Mouse (Mus musculus) adrenal gland, postnatal 36 days (tissue): Measurements from ENCODE around the gene Fam149a. TPM values are rescaled to one million over a fixed set of nuclear protein-coding genes. Genes with fewer than 3 reads are reported as not detected.

Experiments used
- DNase-seq, 2 experiments: peaks; one replicate each; pipeline ENCODE4 v3.0.0; 2021; ENCODE audit warnings: mixed read lengths in 1 of 2
- long read RNA-seq, 2 experiments: library from polyadenylated mRNA; stranded (forward); transcript quantifications; one replicate each; pipeline ENCODE4 v2.0.0; 2021; ENCODE audit warnings: borderline sequencing depth in 2 of 2
- total RNA-seq, 2 experiments: library from RNA; stranded (reverse); gene quantifications; 2 replicates each; pipeline ENCODE4 v1.2.3; 2021

The Fam149a gene
- total RNA-seq: 1 to 10 TPM; 8.2 to 9.7 TPM
- long read RNA-seq, experiment 1, transcript Fam149a-203 (14 exons, 2,661 nt): major isoform, 5 of 5 reads
- long read RNA-seq, experiment 1, partial matches to known transcripts: 0 of 5 reads
- long read RNA-seq, experiment 1, other reads (novel, unspliced or antisense): 0 of 5 reads
- long read RNA-seq, experiment 2, partial matches to known transcripts: 0 of 4 reads
- long read RNA-seq, experiment 2, other reads (novel, unspliced or antisense): 2 of 4 reads

DNA sequence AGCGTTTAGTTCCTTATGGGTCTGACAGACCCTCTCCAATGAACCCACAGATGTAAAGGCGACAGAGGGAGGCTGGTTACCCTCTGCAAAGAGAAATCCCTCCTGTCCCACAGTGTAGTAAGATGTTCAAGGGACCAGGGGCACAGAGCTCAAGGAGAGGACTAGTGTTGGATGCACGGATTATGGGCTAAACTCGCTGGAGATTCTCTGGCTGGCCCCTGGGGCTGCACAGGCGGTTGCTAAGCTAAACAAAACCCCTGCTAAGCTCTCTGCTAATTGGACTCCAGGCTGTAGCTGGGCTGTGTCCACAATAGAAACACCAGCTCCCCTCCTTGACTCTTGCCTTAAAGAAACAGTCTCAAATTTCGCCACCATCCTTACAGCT lies at the start of gene Fam149a:
Gene Fam149a (minus strand): TSS at position 329 of the 385 bp plus-strand sequence.
- no peak for DNase-seq

DNA sequence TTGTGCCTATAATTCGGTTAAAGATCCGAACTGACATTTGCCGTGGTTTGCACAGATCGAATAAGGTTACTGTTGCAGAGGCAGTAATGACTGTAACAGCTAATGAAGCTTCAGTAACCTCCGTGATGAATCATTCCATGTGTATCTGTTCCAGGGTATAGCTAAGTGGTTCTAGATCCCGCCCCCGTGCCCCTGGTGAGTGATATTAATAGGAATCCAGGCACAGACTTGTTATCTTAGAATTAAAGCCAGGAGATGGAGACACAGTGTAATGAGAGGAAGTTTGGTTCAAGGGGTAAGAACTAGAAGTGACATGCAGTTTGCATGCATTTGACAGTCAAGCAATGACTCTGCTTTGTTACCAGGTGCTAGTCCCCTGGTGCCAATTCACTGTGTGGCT lies 38.1 kb upstream of the Fam149a start:
- DNase-seq: no peak

DNA sequence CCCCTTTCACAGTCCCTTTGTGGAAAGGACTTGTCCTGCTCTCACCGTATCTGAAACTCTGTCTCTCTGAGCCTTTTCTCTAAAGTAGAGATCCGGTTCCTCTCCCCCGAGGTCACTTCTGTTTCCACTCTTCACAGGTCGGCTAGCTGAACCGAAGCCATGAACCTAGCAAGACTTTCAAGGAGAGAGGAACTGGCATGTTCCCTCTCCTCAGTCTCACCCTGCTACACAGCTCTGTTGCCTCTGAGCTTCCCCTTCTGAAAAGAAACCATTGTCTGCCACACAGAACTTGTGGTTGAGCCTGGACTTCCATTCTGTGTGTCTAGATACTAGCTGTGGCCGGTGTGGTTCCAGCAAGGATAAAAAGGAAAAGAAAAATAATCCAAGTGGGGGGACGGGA lies 32.9 kb upstream of the Fam149a start:
- no peak for DNase-seq

DNA sequence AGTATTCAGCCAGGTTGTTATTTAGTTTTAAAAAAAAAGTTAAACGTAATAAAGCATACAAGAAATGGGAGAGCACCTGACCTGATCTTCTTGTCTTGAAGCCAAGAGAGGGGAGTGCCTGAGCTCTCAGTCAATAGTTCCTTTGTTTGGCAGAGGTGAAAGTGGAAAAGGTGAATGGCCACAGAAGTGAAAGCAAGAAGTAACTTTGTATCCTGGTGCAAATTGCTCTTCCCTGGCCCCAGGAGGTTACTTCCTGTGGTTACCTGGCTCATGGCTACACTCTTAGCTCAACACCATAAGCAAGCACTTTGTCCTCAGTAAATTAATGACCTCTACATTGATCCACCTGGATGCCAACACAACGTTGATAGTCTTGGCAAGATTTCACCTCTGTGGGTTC lies 28.8 kb upstream of the Fam149a start, which contains the start of gene Tlr3:
Gene Tlr3 (minus strand): TSS at position 199 of the 400 bp plus-strand sequence.
- no peak for DNase-seq

DNA sequence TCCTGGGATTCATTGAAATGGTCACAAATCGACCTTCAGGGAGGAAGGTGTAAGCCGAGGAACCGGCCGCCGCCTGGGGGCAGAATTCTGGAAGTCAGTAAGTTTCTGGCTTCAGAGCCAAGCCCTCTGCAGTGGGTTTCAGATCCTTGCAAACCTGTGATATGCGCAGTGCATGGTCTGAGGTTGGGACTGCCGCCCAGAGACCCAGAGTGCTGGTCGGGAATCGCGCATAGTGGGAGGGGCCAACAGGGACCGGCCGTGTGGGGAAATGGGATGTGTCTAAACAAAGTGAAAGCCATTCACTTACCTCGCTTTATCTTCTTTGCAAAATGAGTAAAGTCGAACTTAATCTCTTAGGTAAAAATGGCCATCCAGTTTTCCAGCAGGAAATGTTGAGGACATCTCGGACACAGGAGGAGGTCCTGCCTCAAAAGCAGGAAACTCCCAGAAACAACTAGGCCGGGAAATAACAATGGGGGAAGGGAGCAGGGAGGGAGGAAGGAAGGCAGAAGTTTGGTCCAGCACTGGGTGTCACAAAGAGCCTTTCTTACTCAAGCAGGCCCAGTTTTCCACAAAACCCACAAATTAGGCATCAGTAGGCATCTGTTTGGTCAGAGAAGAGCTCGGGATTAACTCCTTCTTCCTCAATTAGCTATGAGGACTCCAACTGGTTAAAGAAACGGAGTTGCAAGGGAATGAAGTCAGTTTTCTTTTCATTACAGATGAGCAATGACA lies 28.2 kb upstream of the Fam149a start:
- peak; percentile 81 to 84 for DNase-seq

DNA sequence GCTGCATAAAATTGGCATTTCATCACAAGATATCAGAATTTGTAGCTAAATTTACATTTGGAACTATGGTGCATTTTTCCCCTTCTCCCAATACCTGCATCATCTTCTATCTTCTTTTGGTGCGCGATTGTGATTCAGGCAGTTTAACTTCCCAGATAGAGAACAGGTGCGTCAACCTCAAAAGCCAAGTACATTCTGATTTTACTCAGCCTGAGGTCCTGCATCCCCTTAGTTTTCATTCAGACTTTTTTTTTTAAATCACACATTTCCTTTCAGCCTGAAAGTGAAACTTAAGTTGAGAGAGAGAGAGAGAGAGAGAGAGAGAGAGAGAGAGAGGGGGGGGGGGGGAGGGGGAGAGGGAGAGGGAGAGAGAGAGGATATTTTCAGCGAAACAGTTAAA lies 27.6 kb upstream of the Fam149a start:
- no peak for DNase-seq

DNA sequence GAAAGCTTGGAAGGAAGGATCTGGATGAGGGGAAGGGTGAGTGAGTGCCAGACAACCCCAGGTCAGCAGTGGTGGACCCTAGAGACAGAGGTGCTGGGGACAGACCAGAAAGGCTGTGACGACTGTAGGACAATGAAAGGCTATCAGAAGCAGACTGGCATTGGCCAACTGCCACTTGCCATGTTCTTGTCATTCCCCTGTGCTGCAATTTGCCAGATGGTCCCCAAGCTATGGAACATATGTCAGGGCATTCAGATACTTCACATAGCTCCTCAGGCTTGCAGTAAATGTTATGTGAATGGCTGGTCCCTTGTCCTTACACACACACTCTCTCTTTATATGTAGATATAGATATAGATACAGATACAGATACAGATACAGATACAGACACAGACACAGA lies 1.2 kb upstream of the Fam149a start:
- no peak for DNase-seq

DNA sequence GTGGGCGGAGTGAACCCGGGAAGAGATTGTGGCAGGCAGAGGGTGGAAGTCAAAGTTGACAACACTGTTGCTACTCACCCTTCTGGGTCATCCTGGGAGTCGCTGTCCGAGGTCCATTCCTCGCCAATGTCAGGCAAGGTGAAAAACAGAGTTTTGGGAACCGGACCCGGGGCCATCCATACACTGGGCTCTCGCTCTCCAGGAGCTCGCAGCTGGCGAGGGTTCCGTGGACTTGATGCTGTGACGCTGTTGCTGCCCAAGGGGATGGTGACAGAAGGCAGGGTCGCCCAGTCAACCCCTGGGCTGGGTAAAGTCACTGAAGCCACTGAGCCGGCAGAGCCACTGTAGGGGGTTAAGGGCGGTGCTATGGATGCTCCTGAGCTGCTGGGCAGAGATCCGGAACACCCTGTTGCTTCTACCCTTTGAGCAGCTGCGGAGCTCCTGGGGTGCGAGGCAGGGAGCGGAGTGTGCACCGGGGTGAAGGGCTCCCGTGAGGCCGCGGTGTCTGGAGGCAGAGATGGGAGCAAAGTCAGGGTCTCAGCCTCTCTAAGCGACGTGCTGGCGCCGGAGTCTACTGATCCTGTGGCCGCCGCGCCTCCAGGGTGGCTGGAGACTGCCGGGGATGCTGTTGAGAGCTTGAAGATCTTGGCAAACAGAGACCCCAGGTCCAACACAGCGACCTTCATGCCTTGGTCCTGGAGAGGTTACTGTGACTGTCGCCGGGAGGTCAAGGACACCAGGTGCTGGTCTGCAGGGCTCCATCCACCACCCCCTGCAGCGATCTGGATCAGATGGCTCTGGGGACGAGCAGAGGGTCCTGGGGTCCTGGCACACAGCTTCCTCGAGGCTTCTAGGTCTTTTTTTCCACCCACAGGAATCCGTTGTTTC lies 772 bp downstream of the Fam149a start:
- no peak for DNase-seq

DNA sequence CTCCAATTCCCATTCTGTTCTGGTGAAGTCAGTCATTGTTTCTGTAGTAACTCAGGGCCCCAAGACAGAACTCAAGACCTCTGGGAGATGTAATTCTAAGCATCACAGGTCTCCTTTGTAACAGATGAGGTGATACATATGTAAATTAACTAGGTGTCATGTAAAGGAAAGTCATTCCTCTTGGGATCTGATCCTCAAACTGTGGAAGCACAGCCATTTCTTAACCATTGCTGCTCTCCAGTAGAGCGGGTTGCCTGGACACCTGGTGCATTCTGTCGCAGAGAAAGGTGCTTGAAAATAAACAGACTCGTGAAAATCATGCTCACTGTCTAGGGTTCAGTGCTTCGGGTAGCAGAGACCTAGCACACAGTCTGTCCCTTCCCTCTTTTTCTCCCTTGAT lies 1.5 kb downstream of the Fam149a start:
- DNase-seq: no peak

DNA sequence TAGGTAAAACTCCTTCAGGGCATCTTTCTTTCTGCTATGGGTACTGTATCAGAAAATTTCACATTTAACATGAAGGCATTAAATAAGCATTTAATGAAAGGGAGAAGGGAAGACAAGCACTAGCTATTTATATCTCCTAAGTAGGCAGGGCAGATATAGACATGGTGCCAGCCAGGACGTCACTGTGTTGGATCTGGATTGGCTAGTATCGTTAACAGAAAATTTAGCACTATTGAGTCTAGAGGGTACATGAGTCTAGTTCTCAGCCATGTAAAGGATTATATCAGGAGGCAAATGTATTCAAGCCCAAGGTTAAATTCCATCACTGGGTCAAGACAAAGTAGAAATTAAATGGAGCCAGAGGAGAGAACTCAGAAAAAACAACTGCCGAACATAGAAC lies 8.0 kb downstream of the Fam149a start:
- DNase-seq: no peak

DNA sequence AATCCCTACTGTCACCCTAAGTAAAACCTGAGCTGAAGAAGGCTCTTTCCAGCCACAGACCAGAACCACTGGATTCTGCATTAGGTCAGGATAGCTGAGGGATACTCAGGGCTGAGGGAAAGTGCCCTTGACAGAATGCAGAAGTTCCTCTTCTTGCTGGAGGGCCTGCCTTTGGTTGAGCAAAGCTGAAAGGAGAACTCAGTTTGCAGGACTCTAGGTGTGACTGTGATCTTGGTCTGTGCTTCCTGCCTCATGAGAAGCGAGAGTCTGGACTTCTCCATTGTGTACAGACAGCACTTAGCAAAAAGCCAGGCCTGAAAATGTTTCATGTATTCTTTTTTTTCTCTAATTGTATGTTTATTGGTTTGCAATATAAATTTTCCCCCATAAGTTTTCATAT lies 14.9 kb downstream of the Fam149a start:
- DNase-seq: no peak

DNA sequence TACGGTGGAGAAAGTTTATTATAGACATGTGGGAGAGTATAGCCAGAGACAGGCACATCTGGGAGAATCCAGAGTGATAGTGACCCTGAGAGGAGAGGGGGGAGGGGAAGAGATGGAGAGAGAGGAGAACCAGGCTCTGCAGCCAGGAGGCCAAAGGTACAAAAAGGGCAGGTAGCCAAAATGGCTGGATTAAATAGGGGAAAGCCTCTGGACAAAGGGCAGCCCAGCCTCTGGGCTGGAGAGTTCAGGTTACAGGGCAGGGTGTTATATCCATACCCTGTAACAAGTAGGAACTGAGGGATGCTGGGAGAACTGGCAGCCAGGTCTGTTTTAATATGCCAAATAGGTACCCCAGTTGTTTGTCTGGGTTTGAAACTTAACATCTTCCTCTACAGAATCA lies 18.9 kb downstream of the Fam149a start:
- DNase-seq: no peak

DNA sequence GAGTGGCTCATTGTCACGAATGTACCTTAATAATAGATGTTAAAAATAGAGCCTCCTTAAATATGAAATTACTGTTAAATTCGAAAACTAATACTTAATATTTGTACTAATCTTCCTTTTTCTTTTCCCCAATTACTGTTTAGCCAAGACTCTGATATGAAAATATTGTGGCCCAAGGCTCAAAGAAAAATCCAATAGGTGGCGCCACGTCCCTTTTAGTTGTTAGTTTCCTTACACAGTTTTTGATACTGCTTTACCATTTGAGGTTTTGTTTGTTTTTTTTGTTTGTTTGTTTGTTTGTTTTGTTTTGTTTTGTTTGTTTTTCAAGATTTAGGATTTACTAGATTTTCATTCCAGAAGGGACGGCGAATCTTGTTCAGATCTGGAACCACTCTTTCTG lies 19.8 kb downstream of the Fam149a start:
- peak; percentile 13 to 68 for DNase-seq

DNA sequence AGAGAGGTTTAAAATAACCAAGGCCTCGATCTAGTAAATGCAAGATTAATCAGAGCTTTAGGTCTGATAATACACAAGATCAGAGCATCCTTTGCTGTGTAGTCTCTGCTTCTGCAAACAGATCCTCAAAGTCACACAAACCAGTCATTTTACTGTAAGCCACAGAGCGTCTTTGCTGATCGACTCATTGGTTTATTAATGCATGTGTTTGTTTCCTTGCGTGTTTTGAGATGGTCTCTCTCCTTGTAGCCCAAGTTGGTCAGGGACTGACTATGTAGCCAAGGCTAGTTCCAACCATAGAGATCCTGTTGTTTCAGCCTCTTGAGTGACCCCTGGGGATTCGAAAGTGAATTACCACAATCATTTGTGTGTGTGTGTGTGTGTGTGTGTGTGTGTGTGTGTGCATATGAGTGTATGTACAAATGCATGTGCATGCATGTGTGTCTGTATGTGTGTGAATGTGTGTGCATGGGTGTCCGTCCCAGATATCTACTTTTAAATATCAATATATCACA lies 22.9 kb downstream of the Fam149a start:
- no peak for DNase-seq

DNA sequence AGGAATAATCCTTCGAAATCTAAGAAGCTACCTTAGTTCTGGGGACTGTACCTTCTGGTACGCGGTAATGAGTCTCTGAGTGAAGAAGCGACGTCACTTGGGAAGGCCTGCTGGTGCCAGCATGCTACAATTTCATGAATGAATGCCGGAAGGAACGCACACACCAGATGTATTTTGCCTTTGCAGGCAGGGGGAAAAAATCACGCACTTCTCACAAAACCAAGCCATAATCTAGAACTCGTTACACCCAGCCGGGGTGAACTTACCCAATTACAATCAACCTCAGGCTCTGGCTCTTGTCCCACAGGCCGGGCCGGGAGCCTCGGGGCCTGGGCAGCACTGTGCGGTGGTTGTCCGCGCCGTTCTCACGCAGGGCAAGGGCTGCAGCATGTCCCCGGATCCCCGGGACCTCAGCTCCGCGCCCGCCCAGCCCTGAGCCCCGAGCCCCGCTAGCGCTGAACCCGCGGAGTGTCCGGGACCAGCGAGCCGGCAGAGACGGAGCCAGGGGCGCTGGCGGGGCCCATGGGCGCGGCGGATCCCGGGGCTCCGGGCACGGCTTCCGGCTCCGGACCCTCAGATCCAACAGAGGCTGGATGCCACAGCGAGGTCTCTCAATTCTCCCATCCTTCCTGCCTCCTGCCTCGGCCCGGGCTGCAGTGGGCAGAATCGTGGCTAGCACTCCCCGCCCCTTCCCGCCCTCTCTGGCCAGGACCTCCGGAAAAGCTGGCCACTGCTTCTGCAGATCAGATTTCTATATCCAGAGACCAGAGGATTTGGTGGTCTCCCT lies 23.8 kb downstream of the Fam149a start:
- DNase-seq: peak; percentile 50 to 69

DNA sequence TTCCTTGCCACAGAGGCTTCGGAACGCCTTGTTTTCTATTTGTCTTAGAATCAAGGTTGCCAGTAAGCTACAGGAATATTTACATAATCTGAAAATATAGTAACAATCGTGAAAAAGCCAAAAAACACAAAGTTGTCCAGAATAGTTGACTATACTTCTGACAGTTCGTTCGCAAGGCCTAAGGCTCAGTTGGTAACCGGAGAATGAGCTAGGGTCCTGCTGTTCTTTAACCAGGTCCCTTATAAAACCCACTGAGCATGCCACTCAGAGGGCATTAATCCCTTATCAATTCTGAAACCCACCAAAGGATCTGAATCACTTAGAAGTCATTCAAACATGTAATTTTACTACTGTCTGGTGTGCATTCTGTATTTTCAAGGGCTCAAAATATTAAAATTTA lies 26.3 kb downstream of the Fam149a start:
- DNase-seq: no peak

DNA sequence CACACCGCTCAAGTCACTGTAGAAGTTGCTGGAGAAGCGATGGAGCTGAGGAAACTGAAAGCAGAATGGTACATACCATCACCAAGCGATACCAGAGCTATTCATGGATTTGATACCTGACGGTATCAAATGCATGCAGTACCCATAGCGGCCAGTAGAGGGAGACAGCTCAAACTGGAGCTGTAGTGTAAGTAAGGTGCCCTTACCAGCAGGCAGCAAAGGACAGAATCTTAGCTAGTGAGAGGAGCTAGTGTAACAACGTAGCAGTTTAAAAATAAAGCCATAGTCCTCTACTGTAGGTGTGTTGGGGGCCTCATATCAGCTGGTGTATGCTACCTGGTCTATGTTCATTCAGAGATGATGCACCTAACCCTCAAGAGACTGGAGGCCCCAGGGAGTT lies 37.1 kb downstream of the Fam149a start:
- DNase-seq: peak; percentile 72 to 73

DNA sequence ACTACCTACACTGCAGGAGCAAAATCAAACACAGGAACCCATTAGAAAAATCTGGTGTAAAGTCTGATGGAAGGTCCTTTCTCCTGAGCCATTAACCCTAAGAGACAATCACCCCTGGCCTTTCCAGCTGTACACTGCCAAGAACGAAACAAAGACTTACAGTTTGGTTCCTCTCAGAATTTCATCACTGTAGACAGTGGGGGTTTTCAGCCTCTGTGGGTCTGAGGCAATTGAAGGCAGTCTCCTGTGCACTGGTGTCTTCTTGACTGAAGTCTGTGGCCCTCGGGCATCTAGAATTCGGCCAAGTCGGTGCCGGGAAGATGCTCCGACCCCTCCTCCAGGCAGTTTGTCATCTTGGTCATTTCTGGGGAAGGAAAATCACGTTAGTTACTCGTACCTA lies 37.8 kb downstream of the Fam149a start:
- DNase-seq: no peak

DNA sequence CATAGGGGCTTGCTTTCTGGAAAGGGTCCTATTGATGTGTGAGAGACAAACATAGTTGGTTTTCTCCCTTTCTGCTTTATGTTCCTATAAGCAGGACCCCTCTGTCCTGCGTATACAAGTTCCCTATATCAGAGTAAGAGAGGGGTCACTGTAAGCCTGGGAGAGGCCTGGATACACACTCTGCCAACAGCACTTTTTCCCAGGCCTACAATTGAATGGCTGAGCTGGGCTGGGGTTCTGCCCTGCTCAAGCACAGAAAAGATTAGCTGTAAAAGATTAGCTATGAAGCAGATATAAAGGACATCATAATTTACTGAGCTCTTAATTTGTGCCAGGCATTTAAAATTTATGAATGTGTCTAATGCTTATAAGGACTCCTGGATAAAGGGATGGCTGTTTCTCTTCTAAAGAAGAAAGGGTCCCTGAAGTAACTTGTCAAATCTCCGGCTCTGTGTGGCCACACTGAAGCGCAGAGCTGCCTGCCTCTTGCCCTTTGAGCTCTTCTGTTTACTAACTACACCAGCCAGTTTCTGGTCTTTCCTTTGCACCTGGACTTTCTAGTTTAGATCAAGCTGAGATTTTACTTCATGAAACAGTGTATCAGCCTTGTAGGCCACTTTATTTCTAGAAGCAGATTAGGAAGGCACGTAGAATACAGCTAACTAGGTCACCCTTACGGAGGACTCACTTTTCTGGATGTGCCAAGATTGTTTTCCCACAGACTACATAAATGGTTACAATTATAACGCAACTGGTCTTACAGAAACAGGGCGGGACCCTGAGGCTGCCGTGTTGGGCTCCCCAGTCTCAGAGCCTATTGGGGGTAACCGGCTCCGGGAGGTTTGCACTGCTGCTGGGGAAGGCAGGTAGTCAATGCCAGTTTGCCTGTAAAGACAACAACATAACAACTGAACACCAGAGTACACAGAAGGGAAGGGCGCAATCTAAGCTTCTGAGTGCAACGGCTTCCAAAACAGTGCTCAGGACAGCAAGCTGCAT lies 40.2 kb downstream of the Fam149a start:
- no peak for DNase-seq

DNA sequence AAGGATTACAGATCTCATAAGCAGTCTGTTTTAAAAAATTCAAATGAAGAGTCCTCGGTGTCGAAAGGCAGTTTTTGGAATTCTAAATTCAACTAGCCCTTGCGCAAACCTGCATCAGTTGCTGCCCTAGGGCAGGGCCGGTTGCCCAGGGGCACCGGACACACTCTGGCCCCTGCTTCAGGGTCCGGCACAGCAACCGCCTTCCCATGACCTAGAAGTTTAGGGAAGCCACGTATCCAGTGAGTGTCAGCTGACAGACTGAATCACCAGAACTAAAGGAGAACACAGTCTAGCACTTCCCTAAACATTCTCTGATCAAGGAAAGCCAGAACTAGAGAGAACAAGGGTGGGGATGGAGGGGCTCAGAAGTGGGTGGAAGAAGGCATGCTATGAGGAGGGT lies 48.6 kb downstream of the Fam149a start:
- DNase-seq: peak; percentile 53 to 59
